Mouse (Mus musculus) limb, embryonic 14.5 days (tissue): Measurements from ENCODE around the gene Tinagl1. TPM values are rescaled to one million over a fixed set of nuclear protein-coding genes. Genes with fewer than 3 reads are reported as not detected.
A peak's percentile ranks its signal among the peaks of the same experiment; 100 is the strongest.

ENCODE experiments used
- ATAC-seq: fragments of 200-750 bp; cut with Nextera tagmentation; 2 replicates; pipeline ENCODE4 v1.8.0; 2017; ENCODE audit warnings: low read depth, moderate number of reproducible peaks, moderate TSS enrichment; ENCODE audit not compliant: low FRiP score
- DNase-seq: peaks from one replicate; pipeline ENCODE4 v3.0.0-alpha.2; 2015; ENCODE audit warnings: low spot score
- H3K27ac ChIP-seq: fragments of 300-500 bp; sonication (generic); replicated peaks from 2 replicates; pipeline ENCODE4 v1.5.1; 2014; ENCODE audit warnings: low read depth, mild to moderate bottlenecking, low read length, moderate library complexity, mixed read lengths
- H3K27me3 ChIP-seq: fragments of 300-500 bp; sonication (generic); 2 replicates; pipeline ENCODE4 v1.6.1; 2014; ENCODE audit warnings: low read length, mixed read lengths; ENCODE audit not compliant: control insufficient read depth, insufficient read depth
- H3K36me3 ChIP-seq: fragments of 300-500 bp; sonication (generic); 2 replicates; pipeline ENCODE4 v1.6.1; 2014; ENCODE audit warnings: mild to moderate bottlenecking, low read length, moderate library complexity, mixed read lengths; ENCODE audit not compliant: control insufficient read depth, insufficient read depth
- H3K4me1 ChIP-seq: fragments of 300-500 bp; sonication (generic); 2 replicates; pipeline ENCODE4 v1.6.1; 2014; ENCODE audit warnings: antibody characterized with exemption, low read length, mixed read lengths; ENCODE audit not compliant: control insufficient read depth, insufficient read depth
- H3K4me2 ChIP-seq: fragments of 300-500 bp; sonication (generic); replicated peaks from 2 replicates; pipeline ENCODE4 v1.6.1; 2014; ENCODE audit warnings: low read depth, mild to moderate bottlenecking, low read length, moderate library complexity; ENCODE audit not compliant: severe bottlenecking
- H3K4me3 ChIP-seq: fragments of 300-500 bp; sonication (generic); replicated peaks from 2 replicates; pipeline ENCODE4 v1.5.1; 2014; ENCODE audit warnings: low read length
- H3K9ac ChIP-seq: fragments of 300-500 bp; sonication (generic); 2 replicates; pipeline ENCODE4 v1.6.1; 2014; ENCODE audit warnings: mild to moderate bottlenecking, low read depth, low read length, moderate library complexity; ENCODE audit not compliant: severe bottlenecking
- H3K9me3 ChIP-seq: fragments of 300-500 bp; sonication (generic); 2 replicates; pipeline ENCODE4 v1.6.1; 2016; ENCODE audit warnings: low read length; ENCODE audit not compliant: control insufficient read depth
- POLR2A ChIP-seq: fragments of 200-500 bp; IDR thresholded peaks from 2 replicates; pipeline ENCODE4 v1.8.0; 2012; ENCODE audit warnings: inconsistent platforms, mild to moderate bottlenecking, moderate library complexity, borderline replicate concordance; ENCODE audit not compliant: insufficient read depth, insufficient read length; ENCODE audit errors: extremely low read depth
- WGBS: fragments of 180-500 bp; shearing (Covaris S2); extraction: QIAGEN DNeasy Blood & Tissue Kit; methylation state at CpG from one replicate; pipeline ENCODE4 v1.1.7; 2014; 5-methylcytosine and 5-hydroxymethylcytosine counted together
- polyA plus RNA-seq, 2 experiments: library from polyadenylated mRNA; depleted of rRNA in 1 of 2; stranded (reverse) in 1 of 2; unstranded in 1 of 2; fragments of >200 nt; fragmentation: Nextera tagmentation in 1 of 2; extraction: Ambion mirVana in 1 of 2; gene quantifications; 2 replicates each; pipeline versions ENCODE4 v1.2.1 to v1.2.3; 2012 to 2014

The Tinagl1 gene
- polyA plus RNA-seq, 2 experiments: 13.6 to 19.9 TPM

GRCm38 (mm10) chr4:130171951-130172765 lies 2.8 kb downstream of the Tinagl1 start:
- H3K4me2 ChIP-seq: peak overlapping the region; percentile 20
- no peak overlapping the region for H3K4me3 ChIP-seq
- no peaks in the 10 kb centered on the region for H3K36me3 ChIP-seq
- no peak overlapping the region for H3K27ac ChIP-seq
- DNase-seq: no peak
- H3K9ac ChIP-seq: no peak overlapping the region
- H3K27me3 ChIP-seq: peaks cover 13% of the 10 kb centered on the region; the same call in 1 of the 2 replicates
- ATAC-seq: peak; percentile 21; the same call in 1 of the 2 replicates
- 35% methylated on average over 8 of the region's 11 CpGs for WGBS
- TF ChIP-seq POLR2A: no peak
- no peaks in the 10 kb centered on the region for H3K9me3 ChIP-seq
- peaks cover 37% of the 10 kb centered on the region for H3K4me1 ChIP-seq

- no peak for TF ChIP-seq POLR2A
- peaks cover 13% of the 10 kb centered on the region; the same call in 1 of the 2 replicates for H3K27me3 ChIP-seq
- H3K4me1 ChIP-seq: peaks cover 44% of the 10 kb centered on the region
- H3K27ac ChIP-seq: no peak overlapping the region
- no peak overlapping the region for H3K4me2 ChIP-seq
- no peak overlapping the region for H3K4me3 ChIP-seq
- no peak for DNase-seq
- no peak overlapping the region for H3K9ac ChIP-seq
- no peak for ATAC-seq
- no peaks in the 10 kb centered on the region for H3K36me3 ChIP-seq
- WGBS: 85% methylated on average over 4 of the region's 4 CpGs
- H3K9me3 ChIP-seq: no peaks in the 10 kb centered on the region
Observed at GRCm38 (mm10) chr4:130170362-130170761, 4.6 kb downstream of the Tinagl1 start.

- no peak overlapping the region for H3K27ac ChIP-seq
- no peak overlapping the region for H3K4me3 ChIP-seq
- no peak for TF ChIP-seq POLR2A
- DNase-seq (no peak), ATAC-seq (no peak)
- H3K4me1 ChIP-seq: peaks cover 36% of the 10 kb centered on the region
- no peaks in the 10 kb centered on the region for H3K9me3 ChIP-seq
- H3K4me2 ChIP-seq: no peak overlapping the region
- no peak overlapping the region for H3K9ac ChIP-seq
- peaks cover 8% of the 10 kb centered on the region; the same call in 1 of the 2 replicates for H3K27me3 ChIP-seq
- 87% methylated on average over 16 of the region's 16 CpGs for WGBS
- H3K36me3 ChIP-seq: no peaks in the 10 kb centered on the region
Observed at GRCm38 (mm10) chr4:130169411-130169971, 5.4 kb downstream of the Tinagl1 start.

- no peak overlapping the region for H3K9ac ChIP-seq
- DNase-seq (peak; percentile 57), ATAC-seq (no peak)
- no peak overlapping the region for H3K27ac ChIP-seq
- TF ChIP-seq POLR2A: no peak
- H3K36me3 ChIP-seq: no peaks in the 10 kb centered on the region
- no peak overlapping the region for H3K4me3 ChIP-seq
- no peaks in the 10 kb centered on the region for H3K27me3 ChIP-seq
- WGBS: 50% methylated on average over 16 of the region's 16 CpGs
- H3K4me1 ChIP-seq: peaks cover 40% of the 10 kb centered on the region
- H3K4me2 ChIP-seq: 0 out of 2 replicates have a peak overlapping the region, but pooled peaks have one; percentile 11
- no peaks in the 10 kb centered on the region for H3K9me3 ChIP-seq
Observed at GRCm38 (mm10) chr4:130168280-130169183, 6.4 kb downstream of the Tinagl1 start.

- H3K9ac ChIP-seq: no peak overlapping the region
- ATAC-seq (no peak), DNase-seq (no peak)
- no peak overlapping the region for H3K4me3 ChIP-seq
- peaks cover 48% of the 10 kb centered on the region for H3K4me1 ChIP-seq
- H3K9me3 ChIP-seq: no peaks in the 10 kb centered on the region
- H3K36me3 ChIP-seq: no peaks in the 10 kb centered on the region
- 0 out of 2 replicates have a peak overlapping the region, but pooled peaks have one; percentile 21 for H3K4me2 ChIP-seq
- no peaks in the 10 kb centered on the region for H3K27me3 ChIP-seq
- H3K27ac ChIP-seq: no peak overlapping the region
- WGBS: 48% methylated on average over 9 of the region's 9 CpGs
- no peak for TF ChIP-seq POLR2A
Observed at GRCm38 (mm10) chr4:130167814-130168213, 7.1 kb downstream of the Tinagl1 start.
